Mouse (Mus musculus): ENCODE data around the gene Cdc42ep2.

The Cdc42ep2 gene

GRCm38 (mm10) chr19:5942581-5942980 lies 18.0 kb upstream of the Cdc42ep2 start:
- no peak for DNase-seq (ENCODE audit: extremely low spot score, low read depth, low spot score)

GRCm38 (mm10) chr19:5940656-5941055 lies 16.0 kb upstream of the Cdc42ep2 start:
- no peak for DNase-seq (ENCODE audit: extremely low spot score, low read depth, low spot score)

- DNase-seq (ENCODE audit: extremely low spot score, low read depth, low spot score), result no peak
Observed at GRCm38 (mm10) chr19:5940173-5940572, 15.6 kb upstream of the Cdc42ep2 start.

- DNase-seq (ENCODE audit: extremely low spot score, low read depth, low spot score), result no peak
Observed at GRCm38 (mm10) chr19:5939715-5940114, 15.1 kb upstream of the Cdc42ep2 start.

GRCm38 (mm10) chr19:5938516-5938915 lies 13.9 kb upstream of the Cdc42ep2 start:
- no peak for DNase-seq (ENCODE audit: extremely low spot score, low read depth, low spot score)

GRCm38 (mm10) chr19:5937836-5938406 lies 13.3 kb upstream of the Cdc42ep2 start:
- no peak for DNase-seq (ENCODE audit: extremely low spot score, low read depth, low spot score)

GRCm38 (mm10) chr19:5937095-5937835 lies 12.6 kb upstream of the Cdc42ep2 start:
- no peak for DNase-seq (ENCODE audit: extremely low spot score, low read depth, low spot score)

- no peak for DNase-seq (ENCODE audit: extremely low spot score, low read depth, low spot score)
Observed at GRCm38 (mm10) chr19:5935691-5936090, 11.1 kb upstream of the Cdc42ep2 start.

- no peak for DNase-seq (ENCODE audit: extremely low spot score, low read depth, low spot score)
Observed at GRCm38 (mm10) chr19:5935266-5935665, 10.7 kb upstream of the Cdc42ep2 start.

GRCm38 (mm10) chr19:5929634-5930596 lies 5.3 kb upstream of the Cdc42ep2 start:
- DNase-seq (ENCODE audit: extremely low spot score, low read depth, low spot score), result no peak

GRCm38 (mm10) chr19:5928546-5928945 lies 3.9 kb upstream of the Cdc42ep2 start:
- no peak for DNase-seq (ENCODE audit: extremely low spot score, low read depth, low spot score)

- DNase-seq (ENCODE audit: extremely low spot score, low read depth, low spot score), result no peak
Observed at GRCm38 (mm10) chr19:5928104-5928503, 3.5 kb upstream of the Cdc42ep2 start.

- DNase-seq (ENCODE audit: extremely low spot score, low read depth, low spot score), result no peak
Observed at GRCm38 (mm10) chr19:5927532-5927931, 2.9 kb upstream of the Cdc42ep2 start.

GRCm38 (mm10) chr19:5927026-5927425 lies 2.4 kb upstream of the Cdc42ep2 start:
- no peak for DNase-seq (ENCODE audit: extremely low spot score, low read depth, low spot score)

- DNase-seq (ENCODE audit: extremely low spot score, low read depth, low spot score), result no peak
Observed at GRCm38 (mm10) chr19:5925311-5925855, 767 bp upstream of the Cdc42ep2 start.

GRCm38 (mm10) chr19:5923990-5924712 lies 465 bp downstream of the Cdc42ep2 start:
- DNase-seq (ENCODE audit: extremely low spot score, low read depth, low spot score), result peak; percentile 53

- no peak for DNase-seq (ENCODE audit: extremely low spot score, low read depth, low spot score)
Observed at GRCm38 (mm10) chr19:5922963-5923362, 1.7 kb downstream of the Cdc42ep2 start.

- DNase-seq (ENCODE audit: extremely low spot score, low read depth, low spot score), result no peak
Observed at GRCm38 (mm10) chr19:5922119-5922942, 2.3 kb downstream of the Cdc42ep2 start.

GRCm38 (mm10) chr19:5921715-5922114 lies 2.9 kb downstream of the Cdc42ep2 start:
- no peak for DNase-seq (ENCODE audit: extremely low spot score, low read depth, low spot score)
